Mouse (Mus musculus): ENCODE results near the gene 4930579F01Rik. TPM values are rescaled to one million over a fixed set of nuclear protein-coding genes. Genes with fewer than 3 reads are reported as not detected.

The 4930579F01Rik gene
- polyA plus RNA-seq, 1 experiment: not detected

DNA sequence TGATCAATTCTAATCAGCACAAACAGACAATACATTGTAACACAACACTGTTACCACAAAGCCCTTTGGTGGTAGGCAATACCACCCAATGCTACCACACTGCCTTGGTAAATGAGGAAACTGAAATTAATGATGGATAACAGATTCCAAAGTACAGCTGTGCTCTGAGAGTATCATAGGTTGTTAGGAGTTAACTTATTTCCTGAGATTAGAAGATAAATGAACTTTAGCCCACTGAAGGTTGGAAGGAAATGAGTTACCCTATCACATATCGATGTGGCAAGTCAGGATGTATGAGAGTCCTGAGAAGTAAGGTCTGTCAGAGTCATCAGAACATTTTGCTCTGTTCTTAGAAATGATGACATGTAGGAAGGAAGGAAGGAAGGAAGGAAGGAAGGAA, 59.1 kb downstream of the 4930579F01Rik start:
- WGBS: 29% methylated on average over 1 of the region's 1 CpGs
- no peak for DNase-seq
- no peak overlapping the region for H3K4me3 ChIP-seq (ENCODE audit: control insufficient read depth, insufficient read depth, low read length)
- no peaks in the 10 kb centered on the region for H3K27me3 ChIP-seq (ENCODE audit: control insufficient read depth, insufficient read depth, low read length)
- no peaks in the 10 kb centered on the region for H3K4me1 ChIP-seq (replicated peaks; ENCODE audit: control insufficient read depth, insufficient read depth, low read length)
- no peaks in the 10 kb centered on the region for H3K36me3 ChIP-seq (ENCODE audit: control insufficient read depth, insufficient read depth, low read length)
- H3K27ac ChIP-seq (ENCODE audit: control insufficient read depth, insufficient read depth, low read length): no peak overlapping the region
- TF ChIP-seq POLR2A (IDR thresholded peaks at IDR 0.05; ENCODE audit: control insufficient read depth, extremely low read depth, insufficient read depth, low read length, poor library complexity) (no peak), CTCF (IDR thresholded peaks at IDR 0.05; ENCODE audit: borderline replicate concordance, control insufficient read depth, extremely low read depth, insufficient read depth, low read length, poor library complexity) (no peak)

DNA sequence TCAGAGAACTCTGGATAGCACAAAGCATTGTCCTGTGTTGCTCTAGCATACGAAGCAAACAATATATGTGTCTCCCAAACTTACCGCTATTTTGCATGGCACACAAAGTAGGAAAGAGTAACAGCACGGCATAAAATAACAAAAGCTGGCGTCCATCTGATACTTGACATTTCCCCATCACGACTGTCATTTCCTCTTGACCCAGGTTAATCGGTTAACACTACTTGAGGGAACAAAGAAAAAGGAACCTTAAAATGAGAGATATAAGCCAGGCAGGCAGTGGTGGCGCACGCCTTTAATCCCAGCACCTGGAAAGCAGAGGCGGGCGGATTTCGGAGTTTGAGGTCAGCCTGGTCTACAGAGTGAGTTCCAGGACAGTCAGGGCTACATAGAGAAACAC, 59.7 kb downstream of the 4930579F01Rik start:
- no peak for DNase-seq
- H3K27ac ChIP-seq (ENCODE audit: control insufficient read depth, insufficient read depth, low read length): no peak overlapping the region
- WGBS: 71% methylated on average over 11 of the region's 11 CpGs
- H3K36me3 ChIP-seq (ENCODE audit: control insufficient read depth, insufficient read depth, low read length): no peaks in the 10 kb centered on the region
- H3K27me3 ChIP-seq (ENCODE audit: control insufficient read depth, insufficient read depth, low read length): no peaks in the 10 kb centered on the region
- no peak overlapping the region for H3K4me3 ChIP-seq (ENCODE audit: control insufficient read depth, insufficient read depth, low read length)
- no peaks in the 10 kb centered on the region for H3K4me1 ChIP-seq (replicated peaks; ENCODE audit: control insufficient read depth, insufficient read depth, low read length)
- TF ChIP-seq POLR2A (IDR thresholded peaks at IDR 0.05; ENCODE audit: control insufficient read depth, extremely low read depth, insufficient read depth, low read length, poor library complexity) (no peak), CTCF (IDR thresholded peaks at IDR 0.05; ENCODE audit: borderline replicate concordance, control insufficient read depth, extremely low read depth, insufficient read depth, low read length, poor library complexity) (no peak)

DNA sequence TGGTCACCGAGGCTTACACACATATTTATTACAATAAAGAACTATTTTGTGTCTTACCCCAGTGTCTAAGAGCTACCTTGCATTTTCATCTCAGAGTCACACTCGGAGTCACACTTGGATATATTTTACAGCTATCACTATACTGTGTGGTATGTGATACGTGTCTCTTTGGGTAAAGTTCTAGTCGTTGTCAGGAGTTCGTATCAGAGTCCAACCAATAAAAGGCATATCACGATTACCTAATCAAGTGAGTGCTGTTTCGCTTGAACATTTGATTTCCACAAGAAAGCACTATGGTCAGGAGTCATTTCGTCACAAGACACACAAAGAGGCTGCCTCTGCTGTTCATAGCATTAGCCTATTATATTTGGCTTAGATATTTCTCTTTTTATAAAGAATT, 60.2 kb downstream of the 4930579F01Rik start:
- 95% methylated on average over 8 of the region's 8 CpGs for WGBS
- no peak for DNase-seq
- no peaks in the 10 kb centered on the region for H3K36me3 ChIP-seq (ENCODE audit: control insufficient read depth, insufficient read depth, low read length)
- TF ChIP-seq CTCF (IDR thresholded peaks at IDR 0.05; ENCODE audit: borderline replicate concordance, control insufficient read depth, extremely low read depth, insufficient read depth, low read length, poor library complexity): no peak
- no peak for TF ChIP-seq POLR2A (IDR thresholded peaks at IDR 0.05; ENCODE audit: control insufficient read depth, extremely low read depth, insufficient read depth, low read length, poor library complexity)
- no peaks in the 10 kb centered on the region for H3K27me3 ChIP-seq (ENCODE audit: control insufficient read depth, insufficient read depth, low read length)
- no peak overlapping the region for H3K4me3 ChIP-seq (ENCODE audit: control insufficient read depth, insufficient read depth, low read length)
- H3K27ac ChIP-seq (ENCODE audit: control insufficient read depth, insufficient read depth, low read length): no peak overlapping the region
- H3K4me1 ChIP-seq (replicated peaks; ENCODE audit: control insufficient read depth, insufficient read depth, low read length): no peaks in the 10 kb centered on the region

DNA sequence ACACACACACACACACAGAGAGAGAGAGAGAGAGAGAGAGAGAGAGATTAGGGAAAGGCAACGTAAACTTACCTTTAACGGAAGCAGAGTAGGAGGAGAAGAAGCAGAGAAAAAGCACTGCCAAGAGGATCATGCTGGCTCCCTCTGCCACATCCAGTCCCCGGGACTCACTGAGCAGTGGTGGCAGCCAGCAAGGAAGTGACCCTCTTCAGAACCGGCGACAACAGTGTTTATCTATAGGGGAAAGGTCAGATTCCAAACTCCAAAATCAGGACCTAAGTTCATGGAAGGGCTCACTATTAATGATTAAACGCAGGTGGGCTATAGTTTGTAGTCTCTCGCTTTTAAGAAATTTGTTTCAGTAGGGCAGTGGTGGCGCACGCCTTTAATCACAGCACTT, 62.5 kb downstream of the 4930579F01Rik start:
- WGBS: 91% methylated on average over 9 of the region's 9 CpGs
- H3K4me1 ChIP-seq (replicated peaks; ENCODE audit: control insufficient read depth, insufficient read depth, low read length): no peaks in the 10 kb centered on the region
- H3K4me3 ChIP-seq (ENCODE audit: control insufficient read depth, insufficient read depth, low read length): no peak overlapping the region
- no peaks in the 10 kb centered on the region for H3K36me3 ChIP-seq (ENCODE audit: control insufficient read depth, insufficient read depth, low read length)
- H3K27ac ChIP-seq (ENCODE audit: control insufficient read depth, insufficient read depth, low read length): no peak overlapping the region
- DNase-seq: no peak
- no peaks in the 10 kb centered on the region for H3K27me3 ChIP-seq (ENCODE audit: control insufficient read depth, insufficient read depth, low read length)
- no peak for TF ChIP-seq CTCF (IDR thresholded peaks at IDR 0.05; ENCODE audit: borderline replicate concordance, control insufficient read depth, extremely low read depth, insufficient read depth, low read length, poor library complexity)
- TF ChIP-seq POLR2A (IDR thresholded peaks at IDR 0.05; ENCODE audit: control insufficient read depth, extremely low read depth, insufficient read depth, low read length, poor library complexity): no peak

DNA sequence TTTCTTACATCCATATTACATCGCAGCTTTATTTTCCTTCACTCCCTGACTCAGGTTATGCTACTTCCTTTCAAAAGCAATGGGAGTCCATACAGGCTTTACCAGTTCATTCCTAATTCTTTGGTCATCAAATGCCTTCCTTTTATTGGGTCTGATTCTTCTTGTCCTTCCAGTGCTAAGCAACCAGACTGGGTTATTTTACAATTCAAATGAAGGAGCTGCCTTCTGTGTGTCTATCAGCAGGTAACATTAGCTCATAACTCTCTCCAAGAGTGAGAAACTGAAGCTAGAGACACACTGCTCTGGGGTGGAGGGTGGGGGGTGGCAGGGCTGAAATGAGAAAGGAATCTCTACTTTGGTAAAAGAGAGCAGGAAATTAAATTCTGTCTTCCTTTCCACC, 62.9 kb downstream of the 4930579F01Rik start:
- TF ChIP-seq CTCF (IDR thresholded peaks at IDR 0.05; ENCODE audit: borderline replicate concordance, control insufficient read depth, extremely low read depth, insufficient read depth, low read length, poor library complexity): no peak
- TF ChIP-seq POLR2A (IDR thresholded peaks at IDR 0.05; ENCODE audit: control insufficient read depth, extremely low read depth, insufficient read depth, low read length, poor library complexity): no peak
- Histone ChIP-seq H3K27me3 (ENCODE audit: control insufficient read depth, insufficient read depth, low read length) (no peaks in the 10 kb centered on the region), H3K4me1 (replicated peaks; ENCODE audit: control insufficient read depth, insufficient read depth, low read length) (no peaks in the 10 kb centered on the region), H3K36me3 (ENCODE audit: control insufficient read depth, insufficient read depth, low read length) (no peaks in the 10 kb centered on the region), H3K4me3 (ENCODE audit: control insufficient read depth, insufficient read depth, low read length) (no peak overlapping the region), H3K27ac (ENCODE audit: control insufficient read depth, insufficient read depth, low read length) (no peak overlapping the region)
- WGBS: 87% methylated on average over 1 of the region's 1 CpGs
- DNase-seq: no peak

DNA sequence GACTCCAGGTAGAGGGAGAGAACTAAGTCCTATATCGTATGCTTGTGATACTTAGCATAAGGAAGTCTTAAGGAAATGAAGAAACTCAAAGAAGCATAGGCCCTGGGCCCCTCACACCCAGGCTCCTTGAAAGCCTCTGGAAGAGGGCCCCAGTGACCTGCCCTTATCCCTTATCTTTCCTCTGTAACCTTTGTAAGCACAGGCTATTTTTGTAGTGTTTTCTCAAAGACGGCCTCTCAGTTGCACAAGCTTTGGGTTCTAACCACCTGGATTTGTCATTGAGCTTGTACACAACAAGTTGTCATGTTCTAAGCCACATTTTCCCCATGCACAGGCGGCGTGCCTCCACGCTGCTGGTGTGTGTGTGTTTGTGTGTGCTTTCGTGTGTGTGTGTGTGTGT, 64.5 kb downstream of the 4930579F01Rik start:
- DNase-seq: no peak
- no peaks in the 10 kb centered on the region for H3K4me1 ChIP-seq (replicated peaks; ENCODE audit: control insufficient read depth, insufficient read depth, low read length)
- TF ChIP-seq POLR2A (IDR thresholded peaks at IDR 0.05; ENCODE audit: control insufficient read depth, extremely low read depth, insufficient read depth, low read length, poor library complexity): no peak
- no peak for TF ChIP-seq CTCF (IDR thresholded peaks at IDR 0.05; ENCODE audit: borderline replicate concordance, control insufficient read depth, extremely low read depth, insufficient read depth, low read length, poor library complexity)
- no peaks in the 10 kb centered on the region for H3K36me3 ChIP-seq (ENCODE audit: control insufficient read depth, insufficient read depth, low read length)
- no peak overlapping the region for H3K4me3 ChIP-seq (ENCODE audit: control insufficient read depth, insufficient read depth, low read length)
- WGBS: 98% methylated on average over 6 of the region's 6 CpGs
- no peak overlapping the region for H3K27ac ChIP-seq (ENCODE audit: control insufficient read depth, insufficient read depth, low read length)
- H3K27me3 ChIP-seq (ENCODE audit: control insufficient read depth, insufficient read depth, low read length): no peaks in the 10 kb centered on the region

DNA sequence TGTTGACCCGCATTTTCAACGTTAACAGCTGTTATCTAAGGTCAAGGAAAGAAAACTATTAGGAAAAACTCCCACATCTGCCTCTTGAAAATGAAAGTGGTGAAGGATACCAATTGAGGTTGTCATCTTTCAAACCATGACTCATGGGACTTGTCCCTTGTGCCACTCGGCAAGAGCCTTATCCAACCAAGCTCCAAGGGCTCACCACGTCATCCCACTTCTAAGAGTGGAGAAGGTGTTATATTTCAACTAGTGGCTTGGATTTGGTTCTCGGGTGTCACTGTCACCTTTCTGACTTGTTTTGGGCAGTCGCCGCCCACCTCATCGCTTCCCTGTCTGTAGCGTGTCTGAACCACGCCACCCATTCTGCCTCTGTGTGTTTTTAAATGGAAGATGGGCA, 69.8 kb downstream of the 4930579F01Rik start:
- 96% methylated on average over 10 of the region's 10 CpGs for WGBS
- no peaks in the 10 kb centered on the region; the same call in 1 of the 2 replicates for H3K4me1 ChIP-seq (replicated peaks; ENCODE audit: control insufficient read depth, insufficient read depth, low read length)
- no peaks in the 10 kb centered on the region for H3K27me3 ChIP-seq (ENCODE audit: control insufficient read depth, insufficient read depth, low read length)
- H3K36me3 ChIP-seq (ENCODE audit: control insufficient read depth, insufficient read depth, low read length): no peaks in the 10 kb centered on the region
- DNase-seq: no peak
- TF ChIP-seq CTCF (IDR thresholded peaks at IDR 0.05; ENCODE audit: borderline replicate concordance, control insufficient read depth, extremely low read depth, insufficient read depth, low read length, poor library complexity): no peak
- TF ChIP-seq POLR2A (IDR thresholded peaks at IDR 0.05; ENCODE audit: control insufficient read depth, extremely low read depth, insufficient read depth, low read length, poor library complexity): no peak
- no peak overlapping the region for H3K4me3 ChIP-seq (ENCODE audit: control insufficient read depth, insufficient read depth, low read length)
- no peak overlapping the region for H3K27ac ChIP-seq (ENCODE audit: control insufficient read depth, insufficient read depth, low read length)

Data from thymus, adult 2 months (tissue).